Mouse (Mus musculus) frontal cortex, postnatal 36 days (tissue): ENCODE data around the gene Hoxd12.

Source experiments
- DNase-seq, 2 experiments: peaks; one replicate each; pipeline ENCODE4 v3.0.0; 2022; ENCODE audit warnings: low spot score in 2 of 2

Hoxd12 gene

GRCm38 (mm10) chr2:74709465-74710419 is 34.9 kb downstream of the Hoxd12 start:
- no peak for DNase-seq

- no peak for DNase-seq
Measured at GRCm38 (mm10) chr2:74710929-74711543, 36.2 kb downstream of the Hoxd12 start.

- no peak for DNase-seq
Measured at GRCm38 (mm10) chr2:74711721-74712621, 37.2 kb downstream of the Hoxd12 start, which contains the start of the genes Hoxd3 and Hoxd4. TSS of gene Hoxd3 (plus strand) at chr2:74711927. TSS of gene Hoxd4 (plus strand) at chr2:74711929.

GRCm38 (mm10) chr2:74713239-74714150 is 38.7 kb downstream of the Hoxd12 start:
- DNase-seq = no peak

- no peak for DNase-seq
Measured at GRCm38 (mm10) chr2:74714156-74714789, 39.5 kb downstream of the Hoxd12 start.

GRCm38 (mm10) chr2:74714881-74715280 is 40.1 kb downstream of the Hoxd12 start:
- DNase-seq = no peak

GRCm38 (mm10) chr2:74715504-74716241 is 40.9 kb downstream of the Hoxd12 start:
- peak; percentile 72 to 76 for DNase-seq

- DNase-seq = no peak
Measured at GRCm38 (mm10) chr2:74720384-74720783, 45.6 kb downstream of the Hoxd12 start.

- no peak for DNase-seq
Measured at GRCm38 (mm10) chr2:74720955-74721491, 46.2 kb downstream of the Hoxd12 start.

GRCm38 (mm10) chr2:74721882-74722281 is 47.1 kb downstream of the Hoxd12 start:
- no peak for DNase-seq

- DNase-seq = no peak
Measured at GRCm38 (mm10) chr2:74722949-74723348, 48.1 kb downstream of the Hoxd12 start.

GRCm38 (mm10) chr2:74724244-74725015 is 49.6 kb downstream of the Hoxd12 start:
- DNase-seq = no peak

- no peak for DNase-seq
Measured at GRCm38 (mm10) chr2:74725171-74725570, 50.4 kb downstream of the Hoxd12 start.

GRCm38 (mm10) chr2:74726551-74726950 is 51.7 kb downstream of the Hoxd12 start, which contains the start of gene Gm28230:
TSS of gene Gm28230 (plus strand) at chr2:74726728.
- DNase-seq = no peak

GRCm38 (mm10) chr2:74726973-74727639 is 52.3 kb downstream of the Hoxd12 start:
- DNase-seq = no peak
